Mouse (Mus musculus): Measurements from ENCODE around the gene Cdkn2b. TPM values are rescaled to one million over a fixed set of nuclear protein-coding genes. Genes with fewer than 3 reads are reported as not detected.
A peak's percentile ranks its signal among the peaks of the same experiment; 100 is the strongest.

Gene Cdkn2b
- polyA plus RNA-seq, 1 experiment from 2014 or later, result 2.2 TPM

DNA sequence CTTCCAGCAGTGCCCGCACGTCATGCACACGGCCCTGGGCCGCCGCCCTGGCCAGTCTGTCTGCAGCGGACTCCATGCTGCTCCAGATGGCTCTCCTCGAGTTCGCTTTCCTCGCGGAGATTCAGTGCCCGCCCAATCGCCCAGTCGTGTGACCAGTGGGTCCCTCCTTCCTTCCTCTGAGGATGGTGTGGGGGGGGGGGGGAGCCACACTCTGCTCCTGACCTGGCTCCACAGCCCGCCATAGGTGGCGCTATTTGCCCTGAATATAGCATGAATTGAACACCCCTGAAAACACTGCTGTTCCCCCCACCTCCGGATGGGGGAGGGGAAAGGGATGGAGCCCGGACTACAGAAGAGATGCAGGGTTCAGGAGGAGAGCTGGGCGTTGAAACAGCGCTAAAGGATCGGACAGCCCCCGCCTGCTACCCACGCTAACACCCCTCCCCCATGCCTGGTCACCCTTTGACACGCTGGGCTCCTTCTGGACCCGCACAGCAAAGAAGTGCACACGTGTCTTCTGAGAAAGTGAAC, 28.7 kb downstream of the Cdkn2b start:
- H3K4me1 ChIP-seq (replicated peaks), result peaks cover 7% of the 10 kb centered on the region
- peak overlapping the region; percentile 33 for H3K4me3 ChIP-seq
- peak; percentile 63 for DNase-seq (ENCODE audit: low spot score)
- no peaks in the 10 kb centered on the region for H3K36me3 ChIP-seq
- whole genome bisulfite sequencing, result under 1% methylated on average over 25 of the region's 25 CpGs
- no peak overlapping the region for H3K27ac ChIP-seq
- H3K9me3 ChIP-seq, result no peaks in the 10 kb centered on the region
- H3K27me3 ChIP-seq (ENCODE audit: insufficient read depth, poor library complexity, severe bottlenecking), result peaks cover 99% of the 10 kb centered on the region

DNA sequence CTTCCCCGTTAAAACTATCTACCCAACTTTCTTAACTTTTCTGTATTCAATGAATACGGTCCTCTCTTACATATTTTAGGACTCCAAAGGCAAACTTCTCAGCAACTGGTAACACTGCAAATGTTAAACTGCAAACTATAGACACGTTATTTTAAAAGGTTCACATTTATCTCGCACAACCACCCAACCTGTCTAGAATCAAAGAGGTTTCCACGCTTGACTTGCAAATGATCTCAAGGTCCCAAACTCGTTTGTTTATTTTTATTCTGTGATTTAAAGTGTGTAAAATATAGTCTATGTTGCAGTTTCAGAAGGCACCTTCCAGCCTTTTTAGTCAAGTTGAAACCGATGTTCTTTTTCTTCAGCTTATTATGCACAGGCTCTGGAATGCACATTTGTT, 29.6 kb downstream of the Cdkn2b start:
- Histone ChIP-seq H3K27ac (no peak overlapping the region), H3K9me3 (no peaks in the 10 kb centered on the region), H3K4me1 (replicated peaks) (peaks cover 9% of the 10 kb centered on the region), H3K36me3 (no peaks in the 10 kb centered on the region), H3K27me3 (ENCODE audit: insufficient read depth, poor library complexity, severe bottlenecking) (peaks cover 99% of the 10 kb centered on the region), H3K4me3 (no peak overlapping the region)
- no peak for DNase-seq (ENCODE audit: low spot score)
- 2% methylated on average over 7 of the region's 7 CpGs for WGBS

DNA sequence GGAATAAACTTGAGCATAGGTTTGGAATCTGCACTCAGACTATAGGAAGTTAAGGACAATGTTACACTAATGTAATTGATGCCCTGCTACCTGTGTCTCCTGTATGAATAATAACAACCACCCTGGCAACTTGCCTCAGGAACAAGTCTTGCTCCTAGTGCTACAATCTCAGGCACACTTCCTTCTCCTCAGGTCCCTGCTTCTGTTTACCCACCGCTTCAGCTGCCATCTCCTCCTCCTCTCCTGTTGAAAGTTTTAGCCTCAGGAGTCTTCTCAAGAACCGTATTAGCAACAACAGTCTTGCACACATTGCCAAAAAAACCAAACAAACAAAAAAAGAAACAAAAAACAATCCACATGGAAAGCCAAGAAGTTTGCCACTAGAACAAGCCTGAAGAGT, 31.2 kb downstream of the Cdkn2b start:
- WGBS, result 0% methylated on average over 2 of the region's 2 CpGs

DNA sequence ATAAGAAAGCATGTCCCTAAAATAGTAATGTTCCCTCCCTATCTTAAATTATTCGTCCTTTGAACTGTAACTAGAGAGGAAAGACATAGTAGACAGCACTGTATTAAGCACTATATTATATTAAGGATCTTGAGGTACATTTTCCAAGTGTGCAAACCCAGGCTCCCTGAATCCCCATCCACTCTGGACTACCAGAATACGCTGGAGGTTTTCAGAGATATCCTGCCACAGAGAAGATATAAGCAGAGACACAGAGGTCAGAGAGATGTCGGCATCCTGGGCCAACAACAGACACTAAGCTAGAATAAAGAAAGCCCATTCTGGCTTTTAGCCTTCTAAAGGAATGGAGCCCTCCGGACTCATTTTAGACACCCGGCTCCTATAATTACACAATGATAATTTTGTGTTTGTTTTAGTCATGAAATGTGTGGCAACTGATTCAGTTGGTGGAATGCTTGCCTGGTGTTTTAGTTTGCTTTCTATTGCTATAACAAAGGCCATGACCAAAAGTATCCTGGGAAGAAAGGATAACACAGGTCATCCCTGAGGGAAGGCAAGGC, 33.4 kb downstream of the Cdkn2b start:
- WGBS, result 6% methylated on average over 5 of the region's 5 CpGs

More for the DNA sequence above, 31.2 kb downstream of the Cdkn2b start:
- DNase-seq (ENCODE audit: low spot score), result no peak
- H3K9me3 ChIP-seq, result no peaks in the 10 kb centered on the region
- H3K27ac ChIP-seq, result no peak overlapping the region
- no peak overlapping the region for H3K4me3 ChIP-seq
- peaks cover 100% of the 10 kb centered on the region for H3K27me3 ChIP-seq (ENCODE audit: insufficient read depth, poor library complexity, severe bottlenecking)
- peaks cover 9% of the 10 kb centered on the region for H3K4me1 ChIP-seq (replicated peaks)
- no peaks in the 10 kb centered on the region for H3K36me3 ChIP-seq

DNA sequence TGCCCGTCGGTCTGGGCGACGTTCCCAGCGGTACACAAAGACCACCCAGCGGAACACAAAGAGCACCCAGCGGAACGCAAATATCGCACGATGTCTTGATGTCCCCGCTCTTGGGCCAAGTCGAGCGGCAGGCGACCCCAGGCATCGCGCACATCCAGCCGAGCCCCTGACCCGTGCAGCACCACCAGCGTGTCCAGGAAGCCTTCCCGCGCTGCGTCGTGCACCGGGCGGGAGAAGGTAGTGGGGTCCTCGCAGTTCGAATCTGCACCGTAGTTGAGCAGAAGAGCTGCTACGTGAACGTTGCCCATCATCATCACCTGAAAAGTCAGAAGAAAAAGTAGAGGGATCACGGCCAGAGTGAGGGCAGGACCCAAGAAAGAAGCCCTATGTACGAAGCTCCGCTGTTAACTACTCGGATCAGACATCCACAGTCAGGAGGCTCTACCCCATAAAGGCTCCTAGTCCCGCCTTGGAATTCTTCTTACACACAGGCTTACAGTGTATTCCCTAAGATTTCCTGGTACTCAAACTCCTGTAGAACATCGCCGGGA, 34.1 kb downstream of the Cdkn2b start:
- peaks cover 2% of the 10 kb centered on the region; the same call in 1 of the 2 replicates for H3K4me1 ChIP-seq (replicated peaks)
- H3K36me3 ChIP-seq, result no peaks in the 10 kb centered on the region
- WGBS, result under 1% methylated on average over 37 of the region's 37 CpGs
- DNase-seq (ENCODE audit: low spot score), result peak; percentile 57
- H3K27ac ChIP-seq, result no peak overlapping the region
- H3K27me3 ChIP-seq (ENCODE audit: insufficient read depth, poor library complexity, severe bottlenecking), result peaks cover 100% of the 10 kb centered on the region
- no peaks in the 10 kb centered on the region for H3K9me3 ChIP-seq
- no peak overlapping the region for H3K4me3 ChIP-seq

More for the DNA sequence above, 33.4 kb downstream of the Cdkn2b start:
- H3K27ac ChIP-seq, result no peak overlapping the region
- peaks cover 9% of the 10 kb centered on the region for H3K4me1 ChIP-seq (replicated peaks)
- no peak overlapping the region for H3K4me3 ChIP-seq
- no peak for DNase-seq (ENCODE audit: low spot score)
- H3K36me3 ChIP-seq, result no peaks in the 10 kb centered on the region
- H3K27me3 ChIP-seq (ENCODE audit: insufficient read depth, poor library complexity, severe bottlenecking), result peaks cover 100% of the 10 kb centered on the region
- no peaks in the 10 kb centered on the region for H3K9me3 ChIP-seq

DNA sequence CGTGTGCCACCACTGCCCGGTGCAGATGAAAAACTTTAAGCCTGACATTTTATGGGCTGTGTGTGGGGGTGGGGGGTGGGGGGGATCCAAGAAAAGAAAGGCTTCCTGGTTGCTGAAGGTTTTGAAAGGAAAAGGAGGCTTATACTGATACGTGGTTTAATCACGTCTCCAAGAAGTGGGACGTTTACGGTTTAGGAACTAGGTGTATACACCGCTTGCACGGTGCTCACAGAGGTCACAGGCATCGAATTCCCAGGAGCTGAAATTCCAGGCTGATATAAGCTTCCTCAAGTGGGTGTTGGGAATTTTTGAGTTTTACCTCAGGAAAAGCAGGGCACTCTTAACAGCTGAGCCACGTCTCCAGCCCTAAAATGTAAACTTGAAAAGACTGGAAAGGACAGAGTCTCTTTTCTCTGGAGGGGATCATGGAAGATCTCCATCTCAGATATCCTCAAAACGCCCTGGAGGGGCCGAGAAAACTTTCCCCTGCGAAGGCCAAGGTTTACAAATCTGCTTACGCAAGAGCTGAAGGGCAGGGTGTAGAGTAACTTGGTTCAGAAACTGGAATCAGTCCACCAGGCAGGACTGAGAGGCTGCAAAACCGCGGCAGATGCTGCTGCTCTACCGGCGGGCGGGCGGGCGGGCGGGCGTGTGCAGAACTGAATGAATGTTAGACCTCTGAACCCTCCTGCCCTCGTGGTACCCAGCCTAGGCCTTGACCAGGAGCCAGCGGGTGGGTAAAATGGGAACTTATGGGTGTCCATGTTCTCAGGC, 34.8 kb downstream of the Cdkn2b start:
- Histone ChIP-seq H3K27ac (no peak overlapping the region), H3K4me1 (replicated peaks) (peaks cover 2% of the 10 kb centered on the region; the same call in 1 of the 2 replicates), H3K4me3 (no peak overlapping the region), H3K36me3 (no peaks in the 10 kb centered on the region), H3K9me3 (no peaks in the 10 kb centered on the region), H3K27me3 (ENCODE audit: insufficient read depth, poor library complexity, severe bottlenecking) (peaks cover 99% of the 10 kb centered on the region)
- WGBS, result 1% methylated on average over 25 of the region's 25 CpGs
- DNase-seq (ENCODE audit: low spot score), result peak; percentile 32

DNA sequence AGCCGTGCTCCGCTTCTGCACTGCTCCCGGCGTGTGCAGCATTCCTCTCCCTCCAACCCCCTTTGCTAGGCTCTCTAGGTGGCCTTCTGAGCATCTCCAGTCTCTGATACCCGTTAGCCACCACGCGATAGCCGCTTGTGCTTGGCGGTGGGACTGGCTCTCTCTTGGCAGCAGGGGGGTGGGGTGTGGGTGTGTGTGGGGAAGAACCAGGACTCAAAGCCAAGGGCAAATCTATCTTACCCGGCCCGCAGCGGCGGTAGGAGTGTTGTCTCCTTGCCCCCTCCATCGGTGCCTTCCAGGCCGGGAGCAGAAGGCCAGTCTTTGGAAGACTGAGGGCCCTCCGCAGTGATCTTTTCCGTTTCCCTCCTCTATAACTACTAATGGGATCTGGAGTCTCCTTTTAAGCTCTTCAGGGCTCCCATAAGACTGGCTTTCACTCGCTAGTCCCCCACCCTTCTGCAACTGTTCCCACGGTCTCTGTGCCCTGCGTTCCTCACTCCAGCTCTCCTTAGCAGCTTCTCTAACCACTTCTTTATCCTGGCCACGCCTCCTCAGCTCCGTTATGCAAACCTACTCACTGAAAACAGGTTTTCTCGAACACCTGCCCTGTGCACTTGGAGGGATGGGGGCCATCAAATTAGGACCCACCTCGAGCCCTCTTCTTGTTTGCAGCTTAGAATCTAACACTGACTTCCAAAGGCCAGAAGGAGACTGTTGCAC, 35.9 kb downstream of the Cdkn2b start:
- peak; percentile 59 for DNase-seq (ENCODE audit: low spot score)
- no peak overlapping the region for H3K4me3 ChIP-seq
- peaks cover 2% of the 10 kb centered on the region; the same call in 1 of the 2 replicates for H3K4me1 ChIP-seq (replicated peaks)
- no peaks in the 10 kb centered on the region for H3K9me3 ChIP-seq
- WGBS, result under 1% methylated on average over 24 of the region's 24 CpGs
- peaks cover 99% of the 10 kb centered on the region for H3K27me3 ChIP-seq (ENCODE audit: insufficient read depth, poor library complexity, severe bottlenecking)
- no peak overlapping the region for H3K27ac ChIP-seq
- no peaks in the 10 kb centered on the region for H3K36me3 ChIP-seq

DNA sequence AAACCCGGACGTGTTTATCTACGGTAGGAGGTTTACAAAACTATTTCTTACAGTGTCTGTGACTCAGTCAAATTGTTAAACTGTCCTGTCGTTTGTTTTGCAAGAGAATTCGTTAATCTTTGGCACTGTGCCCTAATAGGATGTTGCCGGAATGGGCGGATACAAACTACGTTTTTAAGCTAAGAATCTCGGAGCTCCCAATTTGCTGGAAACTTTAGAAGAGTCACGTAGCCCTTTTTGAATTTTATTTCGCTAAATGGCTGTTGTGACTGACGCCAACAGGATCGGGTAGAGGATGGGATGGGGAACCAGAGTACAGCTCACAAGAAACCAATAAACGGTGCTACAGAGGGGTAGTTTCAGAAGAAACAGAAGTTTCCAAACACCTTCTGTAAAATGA, 36.8 kb downstream of the Cdkn2b start:
- DNase-seq (ENCODE audit: low spot score), result no peak
- no peaks in the 10 kb centered on the region for H3K36me3 ChIP-seq
- peaks cover 99% of the 10 kb centered on the region for H3K27me3 ChIP-seq (ENCODE audit: insufficient read depth, poor library complexity, severe bottlenecking)
- H3K9me3 ChIP-seq, result no peaks in the 10 kb centered on the region
- peaks cover 2% of the 10 kb centered on the region; the same call in 1 of the 2 replicates for H3K4me1 ChIP-seq (replicated peaks)
- H3K27ac ChIP-seq, result no peak overlapping the region
- under 1% methylated on average over 14 of the region's 14 CpGs for WGBS
- no peak overlapping the region for H3K4me3 ChIP-seq

DNA sequence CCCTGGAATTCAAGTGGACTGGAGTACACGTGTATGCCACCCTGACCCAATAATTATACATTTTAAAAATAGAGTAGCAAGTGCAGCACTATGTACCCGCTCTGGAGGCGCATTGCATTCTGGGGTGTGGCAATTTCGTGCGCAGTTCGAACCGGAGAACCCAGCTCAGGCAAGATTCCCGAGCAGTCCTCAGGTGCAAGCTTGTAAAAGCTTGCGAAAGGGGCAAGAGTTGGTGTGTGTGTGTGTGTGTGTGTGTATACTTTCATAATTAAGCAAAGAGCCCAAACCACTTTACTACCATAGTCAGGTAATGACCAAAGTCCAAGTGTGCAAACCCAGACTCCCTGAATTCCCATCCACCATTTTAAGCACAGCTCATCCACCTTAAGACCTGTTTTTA, 37.3 kb downstream of the Cdkn2b start:
- H3K9me3 ChIP-seq, result no peaks in the 10 kb centered on the region
- no peak overlapping the region for H3K4me3 ChIP-seq
- H3K36me3 ChIP-seq, result no peaks in the 10 kb centered on the region
- no peak overlapping the region for H3K27ac ChIP-seq
- peak; percentile 42 for DNase-seq (ENCODE audit: low spot score)
- H3K27me3 ChIP-seq (ENCODE audit: insufficient read depth, poor library complexity, severe bottlenecking), result peaks cover 99% of the 10 kb centered on the region
- WGBS, result 0% methylated on average over 9 of the region's 9 CpGs
- H3K4me1 ChIP-seq (replicated peaks), result peaks cover 2% of the 10 kb centered on the region; the same call in 1 of the 2 replicates

DNA sequence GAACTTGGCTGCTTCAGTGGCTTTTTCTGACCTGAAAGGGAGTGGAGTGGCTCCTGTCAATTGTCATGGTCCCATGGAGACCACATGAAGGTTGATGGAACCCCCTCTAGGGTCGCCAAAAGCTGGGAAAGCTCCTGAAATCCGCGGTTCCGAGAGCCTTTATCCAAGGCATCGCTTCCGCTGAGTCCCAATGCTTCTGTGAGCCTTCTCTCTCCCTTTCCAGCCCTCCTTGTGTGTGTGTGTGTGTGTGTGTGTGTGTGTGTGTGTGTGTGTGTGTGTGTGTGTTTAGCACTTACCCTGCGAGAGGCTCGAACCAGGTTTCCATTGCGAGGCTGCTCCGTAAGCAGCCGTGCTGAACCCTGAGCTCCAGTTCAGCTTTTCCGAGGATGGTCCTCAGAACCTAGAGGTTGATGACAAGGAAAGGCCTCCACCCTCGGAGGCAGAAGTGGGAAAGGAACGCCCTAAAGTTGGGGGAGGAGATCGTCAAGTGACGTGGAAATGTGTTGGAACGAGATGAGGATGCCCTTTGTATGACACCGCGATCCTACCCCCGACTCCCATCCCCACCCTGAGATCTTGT, 37.8 kb downstream of the Cdkn2b start:
- no peak for DNase-seq (ENCODE audit: low spot score)
- no peaks in the 10 kb centered on the region for H3K9me3 ChIP-seq
- no peaks in the 10 kb centered on the region for H3K36me3 ChIP-seq
- H3K27ac ChIP-seq, result no peak overlapping the region
- WGBS, result under 1% methylated on average over 20 of the region's 20 CpGs
- peaks cover 95% of the 10 kb centered on the region for H3K27me3 ChIP-seq (ENCODE audit: insufficient read depth, poor library complexity, severe bottlenecking)
- H3K4me3 ChIP-seq, result no peak overlapping the region
- H3K4me1 ChIP-seq (replicated peaks), result peaks cover 2% of the 10 kb centered on the region; the same call in 1 of the 2 replicates

DNA sequence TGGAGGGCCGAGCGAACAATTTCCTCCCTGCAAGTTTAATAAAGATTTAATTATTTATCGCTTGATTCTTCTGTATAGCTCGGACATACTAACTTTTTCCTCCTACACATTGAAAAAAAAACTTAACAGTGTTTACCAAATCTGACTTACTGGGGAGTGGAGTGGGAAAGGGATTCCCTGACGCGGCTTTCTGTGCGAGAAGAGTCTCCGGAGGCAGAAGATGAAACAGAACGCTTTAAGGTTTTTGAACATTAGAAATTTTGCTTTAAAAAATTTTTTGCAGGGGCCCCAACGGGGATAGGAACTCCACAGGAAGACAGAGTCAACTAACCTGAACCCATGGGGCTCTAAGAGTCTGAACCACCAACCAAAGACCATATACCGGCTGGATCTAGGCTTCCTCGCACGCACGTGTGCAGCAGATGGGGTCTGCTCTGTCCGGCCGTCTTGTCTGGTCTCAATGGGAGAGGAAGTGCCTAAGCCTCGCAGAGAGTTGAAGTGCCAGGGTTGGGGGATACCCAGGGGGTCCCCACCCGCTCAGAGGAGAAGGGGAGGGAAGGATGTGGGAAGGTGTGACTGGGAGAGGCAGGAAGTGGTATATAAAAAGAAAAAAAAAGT, 38.6 kb downstream of the Cdkn2b start:
- H3K27me3 ChIP-seq (ENCODE audit: insufficient read depth, poor library complexity, severe bottlenecking), result peaks cover 91% of the 10 kb centered on the region
- DNase-seq (ENCODE audit: low spot score), result peak; percentile 44
- 3% methylated on average over 18 of the region's 18 CpGs for WGBS

DNA sequence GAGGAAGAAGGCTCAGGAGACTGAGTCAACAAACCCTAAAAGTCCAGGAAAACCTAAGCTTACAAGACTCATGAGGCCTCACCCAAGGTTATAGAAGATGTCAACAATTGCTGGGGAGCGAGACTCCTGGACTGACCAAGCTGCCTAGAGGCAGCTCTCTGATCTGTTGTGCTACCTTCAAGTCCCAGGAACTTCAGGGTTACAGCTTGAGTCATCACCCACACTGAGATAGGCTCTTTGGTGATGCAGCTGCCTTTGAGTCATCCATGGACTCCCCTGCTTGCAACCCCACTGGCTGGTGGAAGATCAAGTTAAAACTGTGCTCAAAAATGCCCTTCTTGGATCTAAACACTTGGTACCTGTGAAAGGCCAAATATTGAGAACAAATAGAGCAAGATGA, 53.1 kb downstream of the Cdkn2b start:
- WGBS, result 79% methylated on average over 1 of the region's 1 CpGs
- Histone ChIP-seq H3K9me3 (no peaks in the 10 kb centered on the region), H3K27ac (no peak overlapping the region), H3K4me1 (replicated peaks) (0 out of 2 replicates have a peak, but pooled peaks cover 3% of the 10 kb centered on the region), H3K27me3 (ENCODE audit: insufficient read depth, poor library complexity, severe bottlenecking) (no peaks in the 10 kb centered on the region), H3K36me3 (no peaks in the 10 kb centered on the region), H3K4me3 (no peak overlapping the region)
- no peak for DNase-seq (ENCODE audit: low spot score)

More for the DNA sequence above, 38.6 kb downstream of the Cdkn2b start:
- Histone ChIP-seq H3K36me3 (no peaks in the 10 kb centered on the region), H3K9me3 (no peaks in the 10 kb centered on the region), H3K4me1 (replicated peaks) (peaks cover 2% of the 10 kb centered on the region; the same call in 1 of the 2 replicates), H3K27ac (no peak overlapping the region), H3K4me3 (no peak overlapping the region)
